17 mouse cellular contexts compared by ENCODE assay signal in the genomic region with DNA sequence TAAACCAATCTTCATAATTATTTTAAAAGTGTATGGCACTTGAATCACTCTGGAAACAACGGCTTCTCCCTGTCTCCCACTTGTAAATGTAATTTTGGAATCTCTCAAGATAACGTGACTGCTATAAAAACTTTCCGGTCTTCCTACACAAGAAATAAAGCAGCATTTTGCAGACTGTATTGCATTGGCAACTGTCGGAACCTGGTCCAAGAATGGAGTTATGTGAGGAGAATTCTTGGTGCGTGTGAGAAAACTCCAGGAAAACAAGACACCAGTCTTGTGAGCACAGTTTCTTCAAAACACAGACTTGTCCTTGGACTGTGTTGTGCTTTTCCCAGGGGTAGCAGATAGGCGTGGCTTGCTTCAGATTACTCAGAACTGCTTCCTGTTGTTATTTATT.
"Had no signal": no experiment of that assay in that cellular context is flagged by ENCODE, and none has a peak within 500 bp of the region (broad histone marks: within the 10 kb centered on the region; RNA-seq: fewer than 3 reads in every experiment).

No protein-coding gene starts in this region.

- H3K4me1 ChIP-seq: midbrain, embryonic 13.5 days; midbrain, embryonic 15.5 days; neural tube, embryonic 12.5 days; stomach, embryonic 15.5 days had no signal

- H3K4me3 ChIP-seq: megakaryocyte, embryonic 14.5 days; midbrain, embryonic 13.5 days; midbrain, embryonic 15.5 days; neural tube, embryonic 12.5 days; stomach, embryonic 15.5 days had no signal

- H3K36me3 ChIP-seq: midbrain, embryonic 13.5 days; midbrain, embryonic 15.5 days; neural tube, embryonic 12.5 days; stomach, embryonic 15.5 days had no signal

- H3K27ac ChIP-seq: liver, embryonic 14.5 days; macrophage; midbrain, embryonic 13.5 days; midbrain, embryonic 15.5 days; neural tube, embryonic 12.5 days; stomach, embryonic 15.5 days; stomach, postnatal 0 days had no signal

- H3K9ac ChIP-seq: liver, embryonic 14.5 days; lung, embryonic 14.5 days; midbrain, embryonic 13.5 days; midbrain, embryonic 15.5 days; neural tube, embryonic 12.5 days; stomach, embryonic 15.5 days had no signal

- H3K9me3 ChIP-seq: midbrain, embryonic 13.5 days; midbrain, embryonic 15.5 days; neural tube, embryonic 12.5 days; stomach, embryonic 15.5 days had no signal

- DNase-seq: lung, adult 18-20 months; lung, embryonic 14.5 days; lung, postnatal 14 days; lung, postnatal 36 days; right cerebral cortex, postnatal 14 days; thymus, adult 18-20 months; thymus, postnatal 14 days; thymus, postnatal 36 days had no signal

- H3K27me3 ChIP-seq: midbrain, embryonic 13.5 days; midbrain, embryonic 15.5 days; neural tube, embryonic 12.5 days; stomach, embryonic 15.5 days had no signal

- H3K4me2 ChIP-seq: lung, embryonic 14.5 days; midbrain, embryonic 11.5 days; midbrain, embryonic 13.5 days; midbrain, embryonic 15.5 days; neural tube, embryonic 12.5 days; stomach, embryonic 15.5 days had no signal

- ATAC-seq: midbrain, embryonic 13.5 days; midbrain, embryonic 15.5 days had no signal
